Mouse (Mus musculus): Measurements from ENCODE around the gene Ankrd13d.

Gene Ankrd13d

DNA sequence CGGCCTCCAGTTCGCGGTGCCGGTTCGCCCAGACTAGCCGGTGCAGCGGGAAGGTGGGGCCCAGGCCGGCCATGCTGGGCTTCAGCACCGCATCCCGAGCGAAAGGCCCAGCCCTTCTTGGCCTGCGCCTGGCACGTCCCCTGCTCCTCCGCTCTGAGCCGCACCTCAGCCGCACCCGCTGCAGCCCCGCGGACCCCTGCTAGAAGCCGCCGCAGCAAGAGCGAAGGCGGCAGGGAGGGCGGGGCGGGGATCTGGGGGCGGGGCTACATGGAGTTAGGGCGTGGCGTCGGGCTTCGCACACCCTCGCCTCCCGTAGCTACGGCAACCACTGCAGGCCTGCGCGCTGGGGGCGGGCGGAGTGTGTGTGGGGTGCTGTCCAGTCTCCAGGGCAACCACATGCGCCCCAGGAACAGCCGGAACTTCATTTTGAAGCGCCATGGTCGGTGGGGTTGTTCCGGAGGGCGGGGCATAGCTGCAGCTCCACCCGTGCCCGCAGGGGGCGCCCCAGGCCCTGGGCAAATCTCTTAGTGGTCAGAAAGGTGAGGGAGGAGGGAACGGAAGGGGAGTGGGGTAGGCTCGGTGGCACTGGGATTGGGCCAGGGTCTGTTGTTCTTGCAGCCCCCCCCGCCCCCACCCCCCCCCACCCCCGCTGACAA, at the start of gene Ankrd13d:
Gene Ankrd13d (minus strand): TSS at position 240 of the 656 bp plus-strand sequence.
- in situ Hi-C loops (cut with MboI, MseI), result no loop called here

DNA sequence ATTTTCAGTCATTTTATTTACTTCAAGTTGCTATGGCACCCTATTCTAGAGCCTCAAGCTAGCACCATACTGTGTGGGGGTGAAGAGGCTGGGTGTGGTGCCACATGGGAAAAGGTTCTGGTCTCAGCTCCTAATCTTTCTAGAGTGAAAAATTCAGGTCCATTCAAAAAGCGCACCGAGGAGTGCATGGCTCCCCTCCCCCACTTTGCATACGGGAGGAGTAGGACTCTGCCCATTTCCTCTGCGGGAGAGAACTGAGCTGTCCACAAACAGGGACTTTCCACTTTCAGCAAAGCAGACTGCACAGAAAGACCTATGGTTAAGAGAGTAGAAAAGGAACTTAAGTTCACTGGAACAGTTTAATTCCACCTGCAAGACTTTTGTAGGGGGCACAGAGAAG, 49.7 kb upstream of the Ankrd13d start:
- in situ Hi-C loops (cut with MboI, MseI), result no loop called here

DNA sequence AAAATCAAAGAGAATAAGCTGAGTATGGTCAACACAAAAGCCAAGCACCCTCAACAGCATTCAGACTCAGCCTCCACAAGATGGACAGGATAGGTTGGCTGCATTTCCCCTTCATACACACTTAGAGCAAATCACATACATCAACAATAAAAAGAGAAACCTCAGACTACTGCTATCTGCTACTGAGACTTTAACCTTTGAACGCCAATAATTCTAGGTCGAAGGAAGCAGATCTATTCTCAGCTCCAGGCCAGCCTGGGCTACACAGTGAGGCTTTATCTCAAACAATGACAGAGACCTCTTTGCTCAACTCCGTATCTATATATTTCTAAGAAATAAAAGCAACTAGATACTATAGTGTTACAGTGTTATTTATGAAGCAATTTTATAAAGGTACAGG, 48.3 kb upstream of the Ankrd13d start:
- in situ Hi-C loops (cut with MboI, MseI), result no loop called here

- in situ Hi-C loops (cut with MboI, MseI), result no loop called here
Measured at GRCm38 (mm10) chr19:4330603-4331002, 47.7 kb upstream of the Ankrd13d start.

GRCm38 (mm10) chr19:4328737-4329304, 45.9 kb upstream of the Ankrd13d start:
- in situ Hi-C loops (cut with MboI, MseI), result no loop called here

DNA sequence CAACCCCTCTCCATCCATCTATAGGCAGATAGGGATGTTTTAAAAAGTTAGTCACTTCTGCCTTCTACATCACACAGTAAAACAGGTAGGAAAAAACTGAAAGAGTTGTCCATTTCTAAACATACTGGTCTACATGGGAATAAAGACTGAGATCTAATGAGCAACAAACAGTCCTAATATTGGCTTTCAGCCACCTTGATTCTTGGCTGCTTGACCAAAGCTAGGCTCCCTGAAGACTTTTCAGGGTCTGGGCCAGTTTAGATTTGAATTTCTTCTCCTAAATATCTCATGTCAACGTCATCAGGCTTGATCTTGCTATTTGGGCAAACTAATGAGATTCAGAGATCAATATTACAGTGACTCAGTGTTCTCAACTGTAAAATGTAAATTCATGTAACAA, 43.9 kb upstream of the Ankrd13d start:
- in situ Hi-C loops (cut with MboI, MseI), result no loop called here

GRCm38 (mm10) chr19:4326106-4326505, 43.2 kb upstream of the Ankrd13d start:
- in situ Hi-C loops (cut with MboI, MseI), result no loop called here

DNA sequence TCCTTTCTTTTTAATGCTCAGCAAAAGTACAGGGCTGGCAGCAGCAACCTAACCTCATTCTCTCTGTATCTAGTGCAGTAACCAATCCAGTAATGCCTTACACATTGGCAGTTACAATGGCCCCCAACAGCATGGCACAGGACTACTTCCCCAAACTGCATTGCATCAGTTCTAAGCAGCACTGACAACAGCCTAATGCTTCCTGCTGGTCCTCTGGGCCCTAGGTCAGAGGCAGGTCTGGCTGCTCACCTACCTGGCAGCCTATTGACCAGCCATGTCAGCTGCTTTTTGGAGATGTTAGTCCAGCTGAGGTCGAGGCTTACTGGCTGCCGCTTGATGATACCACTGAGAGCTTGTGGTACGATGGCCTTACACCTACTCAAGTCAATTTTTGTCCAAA, 39.2 kb upstream of the Ankrd13d start:
- in situ Hi-C loops (cut with MboI, MseI), result no loop called here

- in situ Hi-C loops (cut with MboI, MseI), result no loop called here
Measured at GRCm38 (mm10) chr19:4321622-4322021, 38.7 kb upstream of the Ankrd13d start.

DNA sequence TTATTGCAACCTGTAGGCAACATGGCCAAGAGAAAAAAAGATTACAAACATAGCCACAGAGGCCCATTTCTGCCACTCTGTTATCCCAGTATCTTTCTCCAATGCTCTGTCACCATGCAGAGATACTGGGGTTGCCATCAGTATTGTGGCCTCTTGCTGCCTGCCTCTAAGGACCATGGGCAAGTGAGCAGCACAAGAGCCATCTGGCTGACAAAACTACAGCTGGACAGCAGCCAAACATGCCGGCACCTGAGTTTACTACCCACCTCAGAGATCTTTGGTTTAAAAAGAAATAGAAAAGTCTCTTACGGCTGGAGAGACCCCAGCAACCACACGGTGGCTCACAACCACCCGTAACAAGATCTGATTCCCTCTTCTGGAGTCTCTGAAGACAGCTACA, 36.3 kb upstream of the Ankrd13d start:
- in situ Hi-C loops (cut with MboI, MseI), result no loop called here

DNA sequence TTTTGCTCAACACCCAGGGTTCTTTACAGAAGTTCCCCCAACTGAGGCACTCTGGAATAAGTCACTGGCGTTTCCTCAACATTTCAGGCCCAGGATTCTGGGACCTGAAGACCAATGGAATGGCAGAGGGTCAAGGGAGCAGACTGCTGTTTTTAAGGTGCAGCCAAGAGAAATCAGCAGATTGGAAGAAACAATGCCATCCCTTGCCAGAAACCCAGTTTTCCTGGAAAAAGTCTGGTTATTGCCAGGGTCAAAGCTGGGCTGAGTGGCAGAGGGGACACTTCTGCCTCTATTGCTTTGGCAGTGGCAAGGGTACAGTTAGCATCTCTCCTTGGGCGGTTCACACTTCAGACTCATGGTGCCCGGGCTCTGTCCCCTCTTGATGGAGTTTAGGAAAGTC, 34.2 kb upstream of the Ankrd13d start:
- in situ Hi-C loops (cut with MboI, MseI), result no loop called here

- in situ Hi-C loops (cut with MboI, MseI), result no loop called here
Measured at GRCm38 (mm10) chr19:4315223-4315944, 32.4 kb upstream of the Ankrd13d start.

DNA sequence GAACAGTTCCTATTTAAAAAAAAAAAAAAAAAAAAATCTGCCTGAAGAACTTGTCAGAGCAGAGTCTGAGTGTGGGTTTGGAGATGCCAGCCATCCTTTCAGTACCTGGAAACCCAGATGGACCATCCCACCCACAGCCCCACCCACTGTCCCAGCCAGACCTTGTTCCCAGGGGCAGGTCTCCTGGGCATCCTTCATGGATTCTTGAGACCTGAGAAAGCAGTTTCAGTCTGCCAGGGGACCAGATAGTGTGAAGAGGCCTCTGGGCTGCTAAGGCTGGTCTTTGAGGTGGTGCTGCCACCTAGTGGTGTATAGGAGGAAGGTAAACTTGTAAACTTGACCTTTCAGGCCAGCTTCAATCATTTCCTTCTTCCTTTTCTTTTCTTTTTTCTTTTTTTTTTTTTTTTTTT, 26.8 kb upstream of the Ankrd13d start:
- in situ Hi-C loops (cut with MboI, MseI), result loop anchor here (5.0 kb wide), 1 partner anchor 52 kb away; no protein-coding TSS in a partner anchor

GRCm38 (mm10) chr19:4309302-4309701, 26.4 kb upstream of the Ankrd13d start:
- in situ Hi-C loops (cut with MboI, MseI), result no loop called here

DNA sequence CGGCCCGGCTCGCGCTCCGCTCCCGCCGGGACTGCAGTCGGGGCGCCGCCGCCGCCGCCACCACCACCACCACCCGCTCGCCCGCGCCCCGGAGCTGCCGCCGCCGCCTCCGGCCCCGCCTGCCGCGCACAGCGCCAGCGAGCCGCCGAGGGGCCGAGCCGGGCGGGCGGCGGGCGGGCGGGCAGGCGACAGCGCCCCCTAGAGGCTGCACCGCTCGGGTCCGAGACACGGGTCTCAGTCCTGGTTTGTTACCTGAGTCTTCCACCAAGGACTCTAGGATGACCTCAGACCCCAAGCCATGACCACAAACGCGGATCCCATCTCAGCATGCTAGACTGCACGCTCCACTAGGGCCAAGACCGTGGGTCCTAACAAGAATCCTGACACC, 23.2 kb upstream of the Ankrd13d start, which contains the start of gene Grk2:
Gene Grk2 (minus strand): TSS at position 33 of the 388 bp plus-strand sequence.
- in situ Hi-C loops (cut with MboI, MseI), result no loop called here

GRCm38 (mm10) chr19:4305491-4306189, 22.7 kb upstream of the Ankrd13d start:
- in situ Hi-C loops (cut with MboI, MseI), result no loop called here

- in situ Hi-C loops (cut with MboI, MseI), result no loop called here
Measured at GRCm38 (mm10) chr19:4304871-4305321, 22.0 kb upstream of the Ankrd13d start.

- in situ Hi-C loops (cut with MboI, MseI), result no loop called here
Measured at GRCm38 (mm10) chr19:4304251-4304821, 21.4 kb upstream of the Ankrd13d start.

- in situ Hi-C loops (cut with MboI, MseI), result no loop called here
Measured at GRCm38 (mm10) chr19:4303640-4303995, 20.7 kb upstream of the Ankrd13d start.

- in situ Hi-C loops (cut with MboI, MseI), result no loop called here
Measured at GRCm38 (mm10) chr19:4302936-4303639, 20.2 kb upstream of the Ankrd13d start.

All from T-helper 1 cell (primary cell).